Mouse (Mus musculus): ENCODE data around the gene B3gnt3. TPM values are rescaled to one million over a fixed set of nuclear protein-coding genes. Genes with fewer than 3 reads are reported as not detected.

B3gnt3 gene
- total and polyA plus RNA-seq, 3 experiments, result 0.19 to 0.84 TPM; not detected in 1

DNA sequence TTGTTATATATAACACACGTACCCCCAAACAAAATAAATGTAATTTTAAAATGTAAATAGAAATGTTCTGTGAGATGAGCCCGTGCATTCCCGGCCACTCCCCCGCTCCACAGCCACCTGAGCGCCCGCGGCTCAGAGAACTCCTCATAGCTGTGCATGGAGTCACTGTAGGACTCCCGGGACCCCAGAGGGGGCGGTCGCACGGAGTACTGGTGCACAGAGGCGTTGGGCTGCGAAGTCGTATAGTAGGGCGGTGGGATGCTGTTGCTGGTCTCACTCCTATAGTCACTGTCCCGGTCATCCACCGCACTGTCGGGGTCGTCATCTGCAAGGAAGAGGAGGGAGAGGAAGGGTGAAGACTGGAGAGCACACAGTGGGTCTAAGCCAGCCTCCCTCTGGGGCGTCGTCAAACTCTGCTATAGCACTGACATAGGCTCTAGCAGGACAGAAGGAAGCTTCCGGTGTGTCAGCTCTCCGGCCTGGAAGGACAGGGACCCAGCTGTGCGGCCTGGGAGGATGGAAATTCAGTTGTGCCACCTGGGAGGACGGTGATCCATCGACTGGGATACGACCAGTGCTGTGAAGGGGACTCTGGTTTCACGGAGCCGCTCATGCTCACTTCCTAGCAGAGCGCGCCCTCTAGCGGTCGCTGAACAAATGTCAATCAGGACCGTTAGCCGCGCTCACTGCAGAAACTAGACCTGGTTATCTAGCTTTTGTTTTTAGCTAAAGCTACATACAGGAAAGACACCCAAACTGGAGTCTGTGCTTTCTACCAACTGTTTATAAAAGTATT lies 41.1 kb downstream of the B3gnt3 start:
- no peaks in the 10 kb centered on the region for H3K36me3 ChIP-seq (ENCODE audit: control insufficient read depth in 1 of 2, insufficient read depth in 2 of 2, low read length in 2 of 2)
- H3K9me3 ChIP-seq (replicated peaks; ENCODE audit: insufficient read depth, low read length), result no peaks in the 10 kb centered on the region
- no peak overlapping the region for H3K27ac ChIP-seq (ENCODE audit: control insufficient read depth, low read depth, low read length)
- TF ChIP-seq CTCF (IDR thresholded peaks at IDR 0.05 in 2 of 3, conservative IDR thresholded peaks at IDR 0.05 in 1 of 3; ENCODE audit: control insufficient read depth in 1 of 3, insufficient read depth in 1 of 3, low read depth in 2 of 3, low read length in 3 of 3, poor library complexity in 1 of 3, severe bottlenecking in 1 of 3) (peak in 2 of 3 experiments; percentile 88 to 97), ZC3H11A (IDR thresholded peaks at IDR 0.05; ENCODE audit: low read depth, low read length) (peak; percentile 80), ELF1 (IDR thresholded peaks at IDR 0.05; ENCODE audit: low read depth, low read length) (peak; percentile 37; the same call in 1 of the 2 replicates), USF2 (IDR thresholded peaks at IDR 0.05; ENCODE audit: borderline replicate concordance in 1 of 2, insufficient read depth in 1 of 2, low read depth in 1 of 2, low read length in 2 of 2) (no peak), ZKSCAN1 (IDR thresholded peaks at IDR 0.05; ENCODE audit: low read depth, low read length) (peak; percentile 94), POLR2AphosphoS2 (IDR thresholded peaks at IDR 0.05; ENCODE audit: low read length) (no peak), UBTF (IDR thresholded peaks at IDR 0.05; ENCODE audit: borderline replicate concordance, insufficient read depth, low read depth, low read length) (no peak), SIN3A (IDR thresholded peaks at IDR 0.05; ENCODE audit: low read length) (peak; percentile 67), MXI1 (IDR thresholded peaks at IDR 0.05; ENCODE audit: low read depth, low read length) (peak; percentile 44; the same call in 1 of the 2 replicates), TCF12 (IDR thresholded peaks at IDR 0.05; ENCODE audit: low read depth, low read length) (no peak), SMC3 (IDR thresholded peaks at IDR 0.05; ENCODE audit: low read depth, low read length) (peak; percentile 92), HCFC1 (IDR thresholded peaks at IDR 0.05; ENCODE audit: low read depth, low read length) (peak; percentile 43; the same call in 1 of the 2 replicates), RAD21 (IDR thresholded peaks at IDR 0.05; ENCODE audit: low read depth, low read length) (peak; percentile 96)
- H3K27me3 ChIP-seq (ENCODE audit: control insufficient read depth in 1 of 2, insufficient read depth in 2 of 2, low read length in 2 of 2), result no peaks in the 10 kb centered on the region; a peak in 1 of 4 replicates
- H3K9ac ChIP-seq (ENCODE audit: control insufficient read depth, low read depth, low read length, poor library complexity, severe bottlenecking), result no peak overlapping the region
- H3K4me1 ChIP-seq (ENCODE audit: control insufficient read depth in 1 of 2, insufficient read depth in 2 of 2, low read length in 2 of 2), result no peaks in the 10 kb centered on the region
- H3K79me2 ChIP-seq (ENCODE audit: control insufficient read depth, insufficient read depth, low read length, poor library complexity), result no peaks in the 10 kb centered on the region
- no peak overlapping the region for H3K4me3 ChIP-seq (ENCODE audit: control insufficient read depth in 1 of 2, insufficient read depth in 1 of 2, low read depth in 2 of 2, low read length in 2 of 2)
- DNase-seq (ENCODE audit: low read depth, low spot score), result peak; percentile 92

DNA sequence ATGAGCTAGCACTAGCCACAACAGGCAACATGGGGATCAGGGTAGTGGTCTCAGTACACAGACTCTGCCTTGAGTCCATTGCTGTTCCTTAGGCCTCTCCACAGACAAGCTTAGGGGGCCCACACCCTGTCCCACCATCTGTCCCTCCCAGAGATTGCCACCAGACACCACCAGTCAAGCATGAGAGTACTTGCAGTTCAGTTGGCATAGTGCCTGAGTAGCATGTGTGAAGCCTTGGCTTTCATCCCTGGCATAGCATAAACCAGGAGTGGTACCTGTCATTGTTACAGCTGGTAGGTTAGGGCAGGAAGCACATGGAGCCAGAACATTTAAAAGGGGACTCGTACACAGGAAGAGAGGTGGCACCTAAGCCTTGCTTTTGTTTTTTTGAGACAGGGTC lies 41.8 kb downstream of the B3gnt3 start:
- no peaks in the 10 kb centered on the region for H3K9me3 ChIP-seq (replicated peaks; ENCODE audit: insufficient read depth, low read length)
- no peak overlapping the region for H3K9ac ChIP-seq (ENCODE audit: control insufficient read depth, low read depth, low read length, poor library complexity, severe bottlenecking)
- no peaks in the 10 kb centered on the region for H3K4me1 ChIP-seq (ENCODE audit: control insufficient read depth in 1 of 2, insufficient read depth in 2 of 2, low read length in 2 of 2)
- no peak overlapping the region for H3K27ac ChIP-seq (ENCODE audit: control insufficient read depth, low read depth, low read length)
- no peak overlapping the region for H3K4me3 ChIP-seq (ENCODE audit: control insufficient read depth in 1 of 2, insufficient read depth in 1 of 2, low read depth in 2 of 2, low read length in 2 of 2)
- no peak for TF ChIP-seq ZNF384 (IDR thresholded peaks at IDR 0.05; ENCODE audit: low read depth, low read length)
- TF ChIP-seq TAL1 (IDR thresholded peaks at IDR 0.05; ENCODE audit: low read length), result no peak
- no peak for TF ChIP-seq NRF1 (IDR thresholded peaks at IDR 0.05; ENCODE audit: insufficient read depth, low read depth, low read length, poor library complexity, severe bottlenecking)
- no peak for TF ChIP-seq ELF1 (IDR thresholded peaks at IDR 0.05; ENCODE audit: low read depth, low read length)
- TF ChIP-seq MYB (IDR thresholded peaks at IDR 0.05; ENCODE audit: low read depth, low read length), result no peak
- TF ChIP-seq SMC3 (IDR thresholded peaks at IDR 0.05; ENCODE audit: low read depth, low read length), result no peak
- TF ChIP-seq MAZ (IDR thresholded peaks at IDR 0.05; ENCODE audit: low read depth, low read length), result no peak
- no peak for TF ChIP-seq NELFE (IDR thresholded peaks at IDR 0.05; ENCODE audit: low read depth, low read length)
- TF ChIP-seq CHD2 (IDR thresholded peaks at IDR 0.05; ENCODE audit: low read length), result no peak
- no peak for TF ChIP-seq E2F4 (IDR thresholded peaks at IDR 0.05; ENCODE audit: borderline replicate concordance, low read depth, low read length)
- TF ChIP-seq CHD1 (IDR thresholded peaks at IDR 0.05; ENCODE audit: low read depth, low read length), result no peak
- TF ChIP-seq BHLHE40 (IDR thresholded peaks at IDR 0.05; ENCODE audit: borderline replicate concordance, low read depth, low read length), result no peak
- no peak for TF ChIP-seq POLR2AphosphoS2 (IDR thresholded peaks at IDR 0.05; ENCODE audit: low read length)
- TF ChIP-seq JUND (IDR thresholded peaks at IDR 0.05; ENCODE audit: low read depth, low read length), result no peak
- TF ChIP-seq MYC (IDR thresholded peaks at IDR 0.05; ENCODE audit: low read depth, low read length), result no peak
- no peak for TF ChIP-seq MAFK (IDR thresholded peaks at IDR 0.05; ENCODE audit: borderline replicate concordance, low read depth, low read length)
- TF ChIP-seq POLR2AphosphoS5 (IDR thresholded peaks at IDR 0.05; ENCODE audit: borderline replicate concordance, low read depth, low read length), result no peak
- no peak for TF ChIP-seq KAT2A (conservative IDR thresholded peaks at IDR 0.05; ENCODE audit: low read depth, low read length)
- H3K27me3 ChIP-seq (ENCODE audit: control insufficient read depth in 1 of 2, insufficient read depth in 2 of 2, low read length in 2 of 2), result no peaks in the 10 kb centered on the region; a peak in 1 of 4 replicates
- H3K79me2 ChIP-seq (ENCODE audit: control insufficient read depth, insufficient read depth, low read length, poor library complexity), result no peaks in the 10 kb centered on the region
- DNase-seq (ENCODE audit: low read depth, low spot score), result no peak
- no peaks in the 10 kb centered on the region for H3K36me3 ChIP-seq (ENCODE audit: control insufficient read depth in 1 of 2, insufficient read depth in 2 of 2, low read length in 2 of 2)
